20 mouse cellular contexts compared by ENCODE assay signal in genomic region chr13:102839741-102840482, GRCm38 (mm10).
DNase-seq lines count a peak whose midpoint lies in the region; ATAC-seq lines count a peak whose summit lies in the region.
"Had no signal": no experiment of that assay in that cellular context is flagged by ENCODE, and none has a peak within 500 bp of the region (broad histone marks: within the 10 kb centered on the region; RNA-seq: fewer than 3 reads in every experiment).

No protein-coding gene starts in this region.

- WGBS in kidney, embryonic 16.5 days, result 50% methylated on average over 7 of the region's 7 CpGs

- DNase-seq in embryo, embryonic 10 days (ENCODE audit: low spot score), result peak; percentile 3
- DNase-seq in embryo, embryonic 10.5 days (ENCODE audit: low spot score), result no peak
- peak; percentile 32 for DNase-seq in kidney, postnatal 14 days
- DNase-seq in 3T3-L1 (ENCODE audit: low read depth, low spot score) (peak; percentile 39), NIH3T3 (ENCODE audit: low read depth) (peak; percentile 14), MN1 (ENCODE audit: low spot score) (no peak)
- no peak for DNase-seq in thymus, postnatal 10 days (ENCODE audit: low spot score in 2 of 2)
- DNase-seq: adrenal gland, postnatal 25 days; cerebellum, adult 11 months; cerebellum, postnatal 10 days; embryo, embryonic 11 days; thymus, postnatal 25 days had no signal

- no peak overlapping the region for H3K4me2 ChIP-seq in kidney, embryonic 16.5 days (replicated peaks; ENCODE audit: low read depth, low read length)
- H3K4me2 ChIP-seq: heart, embryonic 12.5 days; hindbrain, embryonic 13.5 days; limb, embryonic 12.5 days; liver, embryonic 12.5 days; neural tube, embryonic 12.5 days had no signal

- H3K27ac ChIP-seq in kidney, embryonic 16.5 days (ENCODE audit: low read length), result no peak overlapping the region
- H3K27ac ChIP-seq: hindbrain, embryonic 13.5 days; limb, embryonic 12.5 days; liver, embryonic 12.5 days; neural tube, embryonic 12.5 days had no signal

- H3K36me3 ChIP-seq in kidney, embryonic 16.5 days (ENCODE audit: insufficient read depth, low read length), result no peaks in the 10 kb centered on the region
- H3K36me3 ChIP-seq: heart, embryonic 12.5 days; hindbrain, embryonic 13.5 days; limb, embryonic 12.5 days; liver, embryonic 12.5 days; neural tube, embryonic 12.5 days had no signal

- H3K4me3 ChIP-seq in kidney, embryonic 16.5 days (ENCODE audit: low read length), result no peak overlapping the region
- H3K4me3 ChIP-seq: heart, embryonic 12.5 days; hindbrain, embryonic 13.5 days; limb, embryonic 12.5 days; liver, embryonic 12.5 days; neural tube, embryonic 12.5 days had no signal

- H3K9me3 ChIP-seq in kidney, embryonic 16.5 days (ENCODE audit: low read length), result no peaks in the 10 kb centered on the region
- H3K9me3 ChIP-seq: heart, embryonic 12.5 days; hindbrain, embryonic 13.5 days; limb, embryonic 12.5 days; liver, embryonic 12.5 days; neural tube, embryonic 12.5 days had no signal

- peaks cover 15% of the 10 kb centered on the region for H3K4me1 ChIP-seq in kidney, embryonic 16.5 days (ENCODE audit: insufficient read depth, low read length)

- no peak overlapping the region for H3K9ac ChIP-seq in kidney, embryonic 16.5 days (replicated peaks; ENCODE audit: low read length)
- H3K9ac ChIP-seq: heart, embryonic 12.5 days; hindbrain, embryonic 13.5 days; limb, embryonic 12.5 days; liver, embryonic 12.5 days; neural tube, embryonic 12.5 days had no signal

- no peaks in the 10 kb centered on the region for H3K27me3 ChIP-seq in kidney, embryonic 16.5 days (ENCODE audit: insufficient read depth, low read length)
- H3K27me3 ChIP-seq: heart, embryonic 12.5 days; hindbrain, embryonic 13.5 days; limb, embryonic 12.5 days; liver, embryonic 12.5 days; neural tube, embryonic 12.5 days had no signal

- no peak for ATAC-seq in kidney, embryonic 16.5 days (ENCODE audit: low FRiP score, low TSS enrichment)
- ATAC-seq: forebrain, embryonic 16.5 days; inflammation-experienced regulatory T-cells, adult 6 months; liver, embryonic 12.5 days had no signal

Comparison
In these comparisons a context has a peak if more than half of its experiments do, and no peak if none do; other contexts are left out.
1. DNase-seq: peak in embryo, embryonic 10 days (single experiment), kidney, postnatal 14 days (single experiment), 3T3-L1 (single experiment) and NIH3T3 (single experiment); none in embryo, embryonic 10.5 days (single experiment), thymus, postnatal 10 days (0 of 2) and MN1 (single experiment).